Mouse (Mus musculus): ENCODE data around the gene Cyp4v3.
"Not testable (repeated sequence)": the region's sequence is repeated elsewhere in the genome, so short reads cannot be mapped to it uniquely, and the experiment has no call there.

The Cyp4v3 gene

GRCm38 (mm10) chr8:45332685-45333409 lies at the start of gene Cyp4v3:
Gene Cyp4v3, minus strand, starts transcription at chr8:45333216.
- ATAC-seq (ENCODE audit: insufficient number of reproducible peaks, low FRiP score, low TSS enrichment), result peak; percentile 37; the same call in 1 of the 2 replicates

GRCm38 (mm10) chr8:45381963-45382347 lies 48.9 kb upstream of the Cyp4v3 start, which contains the start of gene Fam149a:
Gene Fam149a, minus strand, starts transcription at chr8:45382291.
- ATAC-seq (ENCODE audit: insufficient number of reproducible peaks, low FRiP score, low TSS enrichment), result 0 out of 2 replicates have a peak, but pooled peaks have one; percentile 9

DNA sequence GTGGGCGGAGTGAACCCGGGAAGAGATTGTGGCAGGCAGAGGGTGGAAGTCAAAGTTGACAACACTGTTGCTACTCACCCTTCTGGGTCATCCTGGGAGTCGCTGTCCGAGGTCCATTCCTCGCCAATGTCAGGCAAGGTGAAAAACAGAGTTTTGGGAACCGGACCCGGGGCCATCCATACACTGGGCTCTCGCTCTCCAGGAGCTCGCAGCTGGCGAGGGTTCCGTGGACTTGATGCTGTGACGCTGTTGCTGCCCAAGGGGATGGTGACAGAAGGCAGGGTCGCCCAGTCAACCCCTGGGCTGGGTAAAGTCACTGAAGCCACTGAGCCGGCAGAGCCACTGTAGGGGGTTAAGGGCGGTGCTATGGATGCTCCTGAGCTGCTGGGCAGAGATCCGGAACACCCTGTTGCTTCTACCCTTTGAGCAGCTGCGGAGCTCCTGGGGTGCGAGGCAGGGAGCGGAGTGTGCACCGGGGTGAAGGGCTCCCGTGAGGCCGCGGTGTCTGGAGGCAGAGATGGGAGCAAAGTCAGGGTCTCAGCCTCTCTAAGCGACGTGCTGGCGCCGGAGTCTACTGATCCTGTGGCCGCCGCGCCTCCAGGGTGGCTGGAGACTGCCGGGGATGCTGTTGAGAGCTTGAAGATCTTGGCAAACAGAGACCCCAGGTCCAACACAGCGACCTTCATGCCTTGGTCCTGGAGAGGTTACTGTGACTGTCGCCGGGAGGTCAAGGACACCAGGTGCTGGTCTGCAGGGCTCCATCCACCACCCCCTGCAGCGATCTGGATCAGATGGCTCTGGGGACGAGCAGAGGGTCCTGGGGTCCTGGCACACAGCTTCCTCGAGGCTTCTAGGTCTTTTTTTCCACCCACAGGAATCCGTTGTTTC lies 48.3 kb upstream of the Cyp4v3 start:
- ATAC-seq (ENCODE audit: insufficient number of reproducible peaks, low FRiP score, low TSS enrichment), result peak; percentile 49; the same call in 1 of the 2 replicates

- no peak for ATAC-seq (ENCODE audit: insufficient number of reproducible peaks, low FRiP score, low TSS enrichment)
These were observed 47.6 kb upstream of the Cyp4v3 start for GRCm38 (mm10) chr8:45380598-45380997.

- ATAC-seq (ENCODE audit: insufficient number of reproducible peaks, low FRiP score, low TSS enrichment), result no peak
These were observed 41.1 kb upstream of the Cyp4v3 start for GRCm38 (mm10) chr8:45374071-45374470.

DNA sequence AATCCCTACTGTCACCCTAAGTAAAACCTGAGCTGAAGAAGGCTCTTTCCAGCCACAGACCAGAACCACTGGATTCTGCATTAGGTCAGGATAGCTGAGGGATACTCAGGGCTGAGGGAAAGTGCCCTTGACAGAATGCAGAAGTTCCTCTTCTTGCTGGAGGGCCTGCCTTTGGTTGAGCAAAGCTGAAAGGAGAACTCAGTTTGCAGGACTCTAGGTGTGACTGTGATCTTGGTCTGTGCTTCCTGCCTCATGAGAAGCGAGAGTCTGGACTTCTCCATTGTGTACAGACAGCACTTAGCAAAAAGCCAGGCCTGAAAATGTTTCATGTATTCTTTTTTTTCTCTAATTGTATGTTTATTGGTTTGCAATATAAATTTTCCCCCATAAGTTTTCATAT lies 34.1 kb upstream of the Cyp4v3 start:
- no peak for ATAC-seq (ENCODE audit: insufficient number of reproducible peaks, low FRiP score, low TSS enrichment)

DNA sequence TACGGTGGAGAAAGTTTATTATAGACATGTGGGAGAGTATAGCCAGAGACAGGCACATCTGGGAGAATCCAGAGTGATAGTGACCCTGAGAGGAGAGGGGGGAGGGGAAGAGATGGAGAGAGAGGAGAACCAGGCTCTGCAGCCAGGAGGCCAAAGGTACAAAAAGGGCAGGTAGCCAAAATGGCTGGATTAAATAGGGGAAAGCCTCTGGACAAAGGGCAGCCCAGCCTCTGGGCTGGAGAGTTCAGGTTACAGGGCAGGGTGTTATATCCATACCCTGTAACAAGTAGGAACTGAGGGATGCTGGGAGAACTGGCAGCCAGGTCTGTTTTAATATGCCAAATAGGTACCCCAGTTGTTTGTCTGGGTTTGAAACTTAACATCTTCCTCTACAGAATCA lies 30.2 kb upstream of the Cyp4v3 start:
- no peak for ATAC-seq (ENCODE audit: insufficient number of reproducible peaks, low FRiP score, low TSS enrichment)

DNA sequence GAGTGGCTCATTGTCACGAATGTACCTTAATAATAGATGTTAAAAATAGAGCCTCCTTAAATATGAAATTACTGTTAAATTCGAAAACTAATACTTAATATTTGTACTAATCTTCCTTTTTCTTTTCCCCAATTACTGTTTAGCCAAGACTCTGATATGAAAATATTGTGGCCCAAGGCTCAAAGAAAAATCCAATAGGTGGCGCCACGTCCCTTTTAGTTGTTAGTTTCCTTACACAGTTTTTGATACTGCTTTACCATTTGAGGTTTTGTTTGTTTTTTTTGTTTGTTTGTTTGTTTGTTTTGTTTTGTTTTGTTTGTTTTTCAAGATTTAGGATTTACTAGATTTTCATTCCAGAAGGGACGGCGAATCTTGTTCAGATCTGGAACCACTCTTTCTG lies 29.3 kb upstream of the Cyp4v3 start:
- no peak for ATAC-seq (ENCODE audit: insufficient number of reproducible peaks, low FRiP score, low TSS enrichment)

- no peak for ATAC-seq (ENCODE audit: insufficient number of reproducible peaks, low FRiP score, low TSS enrichment)
These were observed 26.1 kb upstream of the Cyp4v3 start for GRCm38 (mm10) chr8:45359091-45359605.

- peak; percentile 81 for ATAC-seq (ENCODE audit: insufficient number of reproducible peaks, low FRiP score, low TSS enrichment)
These were observed 25.3 kb upstream of the Cyp4v3 start for GRCm38 (mm10) chr8:45358132-45358918.

DNA sequence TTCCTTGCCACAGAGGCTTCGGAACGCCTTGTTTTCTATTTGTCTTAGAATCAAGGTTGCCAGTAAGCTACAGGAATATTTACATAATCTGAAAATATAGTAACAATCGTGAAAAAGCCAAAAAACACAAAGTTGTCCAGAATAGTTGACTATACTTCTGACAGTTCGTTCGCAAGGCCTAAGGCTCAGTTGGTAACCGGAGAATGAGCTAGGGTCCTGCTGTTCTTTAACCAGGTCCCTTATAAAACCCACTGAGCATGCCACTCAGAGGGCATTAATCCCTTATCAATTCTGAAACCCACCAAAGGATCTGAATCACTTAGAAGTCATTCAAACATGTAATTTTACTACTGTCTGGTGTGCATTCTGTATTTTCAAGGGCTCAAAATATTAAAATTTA lies 22.8 kb upstream of the Cyp4v3 start:
- ATAC-seq (ENCODE audit: insufficient number of reproducible peaks, low FRiP score, low TSS enrichment), result no peak

DNA sequence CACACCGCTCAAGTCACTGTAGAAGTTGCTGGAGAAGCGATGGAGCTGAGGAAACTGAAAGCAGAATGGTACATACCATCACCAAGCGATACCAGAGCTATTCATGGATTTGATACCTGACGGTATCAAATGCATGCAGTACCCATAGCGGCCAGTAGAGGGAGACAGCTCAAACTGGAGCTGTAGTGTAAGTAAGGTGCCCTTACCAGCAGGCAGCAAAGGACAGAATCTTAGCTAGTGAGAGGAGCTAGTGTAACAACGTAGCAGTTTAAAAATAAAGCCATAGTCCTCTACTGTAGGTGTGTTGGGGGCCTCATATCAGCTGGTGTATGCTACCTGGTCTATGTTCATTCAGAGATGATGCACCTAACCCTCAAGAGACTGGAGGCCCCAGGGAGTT lies 12.0 kb upstream of the Cyp4v3 start:
- peak; percentile 83 for ATAC-seq (ENCODE audit: insufficient number of reproducible peaks, low FRiP score, low TSS enrichment)

- no peak for ATAC-seq (ENCODE audit: insufficient number of reproducible peaks, low FRiP score, low TSS enrichment)
These were observed 11.3 kb upstream of the Cyp4v3 start for GRCm38 (mm10) chr8:45344298-45344697.

DNA sequence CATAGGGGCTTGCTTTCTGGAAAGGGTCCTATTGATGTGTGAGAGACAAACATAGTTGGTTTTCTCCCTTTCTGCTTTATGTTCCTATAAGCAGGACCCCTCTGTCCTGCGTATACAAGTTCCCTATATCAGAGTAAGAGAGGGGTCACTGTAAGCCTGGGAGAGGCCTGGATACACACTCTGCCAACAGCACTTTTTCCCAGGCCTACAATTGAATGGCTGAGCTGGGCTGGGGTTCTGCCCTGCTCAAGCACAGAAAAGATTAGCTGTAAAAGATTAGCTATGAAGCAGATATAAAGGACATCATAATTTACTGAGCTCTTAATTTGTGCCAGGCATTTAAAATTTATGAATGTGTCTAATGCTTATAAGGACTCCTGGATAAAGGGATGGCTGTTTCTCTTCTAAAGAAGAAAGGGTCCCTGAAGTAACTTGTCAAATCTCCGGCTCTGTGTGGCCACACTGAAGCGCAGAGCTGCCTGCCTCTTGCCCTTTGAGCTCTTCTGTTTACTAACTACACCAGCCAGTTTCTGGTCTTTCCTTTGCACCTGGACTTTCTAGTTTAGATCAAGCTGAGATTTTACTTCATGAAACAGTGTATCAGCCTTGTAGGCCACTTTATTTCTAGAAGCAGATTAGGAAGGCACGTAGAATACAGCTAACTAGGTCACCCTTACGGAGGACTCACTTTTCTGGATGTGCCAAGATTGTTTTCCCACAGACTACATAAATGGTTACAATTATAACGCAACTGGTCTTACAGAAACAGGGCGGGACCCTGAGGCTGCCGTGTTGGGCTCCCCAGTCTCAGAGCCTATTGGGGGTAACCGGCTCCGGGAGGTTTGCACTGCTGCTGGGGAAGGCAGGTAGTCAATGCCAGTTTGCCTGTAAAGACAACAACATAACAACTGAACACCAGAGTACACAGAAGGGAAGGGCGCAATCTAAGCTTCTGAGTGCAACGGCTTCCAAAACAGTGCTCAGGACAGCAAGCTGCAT lies 8.9 kb upstream of the Cyp4v3 start:
- no peak for ATAC-seq (ENCODE audit: insufficient number of reproducible peaks, low FRiP score, low TSS enrichment)

- 0 out of 2 replicates have a peak, but pooled peaks have one; percentile 33 for ATAC-seq (ENCODE audit: insufficient number of reproducible peaks, low FRiP score, low TSS enrichment)
These were observed 477 bp upstream of the Cyp4v3 start for GRCm38 (mm10) chr8:45333493-45333892.

GRCm38 (mm10) chr8:45330856-45331255 lies 2.2 kb downstream of the Cyp4v3 start:
- ATAC-seq (ENCODE audit: insufficient number of reproducible peaks, low FRiP score, low TSS enrichment), result no peak

GRCm38 (mm10) chr8:45329206-45329980 lies 3.6 kb downstream of the Cyp4v3 start:
- no peak for ATAC-seq (ENCODE audit: insufficient number of reproducible peaks, low FRiP score, low TSS enrichment)

DNA sequence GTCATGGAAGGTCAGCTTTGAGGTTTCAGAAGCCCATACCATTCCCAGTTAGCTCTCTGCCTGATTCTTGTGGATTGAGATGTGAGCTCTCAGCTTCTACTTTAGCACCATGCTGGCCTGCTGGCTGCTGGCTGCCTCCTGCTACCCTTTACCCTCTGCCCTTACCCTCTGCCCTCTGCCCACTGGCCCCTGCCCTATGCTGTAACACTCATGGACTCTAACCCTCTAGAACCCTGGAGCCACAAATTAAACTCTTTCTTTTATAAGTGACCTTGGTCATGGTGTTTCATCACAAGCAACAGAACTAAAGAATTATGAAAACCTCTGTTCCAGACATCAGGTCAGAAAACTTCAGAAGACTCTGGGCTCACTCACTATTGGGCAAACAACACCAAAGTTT lies 5.9 kb downstream of the Cyp4v3 start:
- not testable (repeated sequence) for ATAC-seq (ENCODE audit: insufficient number of reproducible peaks, low FRiP score, low TSS enrichment)

Measured in cerebellum, adult (tissue).